Mouse (Mus musculus) testis, adult 2 months (tissue): ENCODE data around the gene Pex7.
A peak's percentile ranks its signal among the peaks of the same experiment; 100 is the strongest.

Experiments
- CTCF ChIP-seq: fragments of 200-500 bp; IDR thresholded peaks from 2 replicates; pipeline ENCODE4 v1.5.1; 2012; ENCODE audit warnings: low read depth, mild to moderate bottlenecking, inconsistent platforms, low read length, moderate library complexity; ENCODE audit not compliant: control insufficient read depth, insufficient read depth, insufficient replicate concordance
- POLR2A ChIP-seq: fragments of 200-500 bp; IDR thresholded peaks from 2 replicates; pipeline ENCODE4 v1.6.1; 2012; ENCODE audit warnings: low read depth, mild to moderate bottlenecking, inconsistent platforms, low read length, moderate library complexity; ENCODE audit not compliant: control insufficient read depth

GRCm38 (mm10) chr10:19907246-19907804 is at the start of gene Pex7:
- TF ChIP-seq POLR2A (peak; percentile 79), CTCF (peak; percentile 98)
